ENCODE assay signal across 8 mouse cellular contexts in genomic region chr10:128922822-128923012, GRCm38 (mm10). TPM values are rescaled to one million over a fixed set of nuclear protein-coding genes. Genes with fewer than 3 reads are reported as not detected.
DNase-seq lines count a peak whose midpoint lies in the region; ATAC-seq and TF ChIP-seq lines count a peak whose summit lies in the region.

Gene Rdh5 (minus strand): TSS chr10:128922888.

- peaks cover 22% of the 10 kb centered on the region for H3K4me1 ChIP-seq in limb, embryonic 14.5 days (ENCODE audit: control insufficient read depth, insufficient read depth, low read length)

- H3K27me3 ChIP-seq in limb, embryonic 14.5 days (ENCODE audit: control insufficient read depth, insufficient read depth, low read length) = no peaks in the 10 kb centered on the region

- intact Hi-C loops in left cerebral cortex, postnatal 4 days (cut with DNase I) = no loop called here

- H3K9ac ChIP-seq in limb, embryonic 14.5 days (ENCODE audit: low read depth, low read length, severe bottlenecking) = peak within 1 kb of the TSS; percentile 64

- no peak for DNase-seq in frontal cortex, adult 2 months (ENCODE audit: extremely low spot score in 1 of 2, low spot score in 1 of 2)
- no peak for DNase-seq in frontal cortex, postnatal 10 days (ENCODE audit: low spot score in 2 of 2)
- DNase-seq in urinary bladder, adult 2 months (ENCODE audit: low spot score) = no peak
- no peak for DNase-seq in urinary bladder, postnatal 25 days (ENCODE audit: low spot score)
- DNase-seq in limb, embryonic 14.5 days (ENCODE audit: low spot score) = no peak
- no peak for DNase-seq in embryo, embryonic 10 days (ENCODE audit: low spot score)
- DNase-seq in natural killer cell, adult 2 months (ENCODE audit: low spot score in 2 of 2) = no peak
- no peak for DNase-seq in left cerebral cortex, postnatal 4 days

- no peak for ATAC-seq in limb, embryonic 14.5 days (ENCODE audit: low FRiP score, low read depth)

- H3K9me3 ChIP-seq in limb, embryonic 14.5 days (ENCODE audit: control insufficient read depth, low read length) = no peaks in the 10 kb centered on the region

- H3K27ac ChIP-seq in limb, embryonic 14.5 days (replicated peaks; ENCODE audit: low read depth, low read length) = peak within 1 kb of the TSS; percentile 80

- H3K36me3 ChIP-seq in limb, embryonic 14.5 days (ENCODE audit: control insufficient read depth, insufficient read depth, low read length) = peaks cover 11% of the 10 kb centered on the region

- TF ChIP-seq POLR2A in limb, embryonic 14.5 days (IDR thresholded peaks at IDR 0.05; ENCODE audit: borderline replicate concordance, extremely low read depth, insufficient read depth, insufficient read length) = no peak

- 18% methylated on average over 1 of the region's 1 CpGs for WGBS in limb, embryonic 14.5 days

- peak within 1 kb of the TSS; percentile 71 for H3K4me3 ChIP-seq in limb, embryonic 14.5 days (replicated peaks; ENCODE audit: low read length)

- H3K4me2 ChIP-seq in limb, embryonic 14.5 days (replicated peaks; ENCODE audit: low read depth, low read length, severe bottlenecking) = peak within 1 kb of the TSS; percentile 46

RNA-seq across cellular contexts. Expression of gene Rdh5, which starts in this region (rescaled TPM):
- polyA plus RNA-seq in frontal cortex, adult 2 months (2012; rRNA removed) = 12.3 and 15.7 TPM in 2 replicates
- polyA plus RNA-seq in urinary bladder, adult 2 months (2012; rRNA removed) = 24.2 and 35.0 TPM in 2 replicates
- 17.9 and 23.2 TPM in 2 replicates for polyA plus RNA-seq in limb, embryonic 14.5 days (2012; rRNA removed)
- 11.8 and 12.5 TPM in 2 replicates for polyA plus RNA-seq in limb, embryonic 14.5 days (2014; fragmentation: Nextera tagmentation; extraction: Ambion mirVana)
- 1 to 10 TPM; 5.4 to 6.1 TPM for total RNA-seq in left cerebral cortex, postnatal 4 days (2021)
